Mouse (Mus musculus) lung, postnatal 25 days (tissue): ENCODE measurements around the gene Dph2.
A peak's percentile ranks its signal among the peaks of the same experiment; 100 is the strongest.

Source experiments
- DNase-seq: peaks from one replicate; pipeline ENCODE4 v3.0.0; 2022; ENCODE audit warnings: low spot score

The Dph2 gene

DNA sequence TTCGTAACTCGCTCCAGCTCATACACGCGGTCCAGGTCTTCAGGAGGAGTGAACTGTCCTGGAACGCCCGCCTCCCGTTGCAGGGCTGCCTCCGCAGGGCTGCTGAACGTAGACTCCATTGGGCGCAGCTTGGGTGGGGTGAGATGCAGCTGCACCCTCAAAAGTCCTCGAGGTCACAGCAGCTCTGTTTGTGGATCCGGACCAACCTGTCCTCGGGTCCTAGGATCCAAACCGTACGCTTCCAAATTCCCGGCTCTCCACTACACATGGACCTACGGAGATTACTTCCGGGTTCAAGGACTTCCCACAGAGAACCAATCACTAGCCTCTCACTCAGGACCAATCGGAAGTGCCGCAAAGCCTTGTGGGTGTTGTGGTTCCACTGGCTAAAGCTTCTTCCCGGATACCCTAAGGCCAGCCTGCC lies at the start of gene Dph2:
Gene Dph2 (minus strand): TSS at position 295 of the 424 bp plus-strand sequence.
- peak; percentile 93 for DNase-seq

DNA sequence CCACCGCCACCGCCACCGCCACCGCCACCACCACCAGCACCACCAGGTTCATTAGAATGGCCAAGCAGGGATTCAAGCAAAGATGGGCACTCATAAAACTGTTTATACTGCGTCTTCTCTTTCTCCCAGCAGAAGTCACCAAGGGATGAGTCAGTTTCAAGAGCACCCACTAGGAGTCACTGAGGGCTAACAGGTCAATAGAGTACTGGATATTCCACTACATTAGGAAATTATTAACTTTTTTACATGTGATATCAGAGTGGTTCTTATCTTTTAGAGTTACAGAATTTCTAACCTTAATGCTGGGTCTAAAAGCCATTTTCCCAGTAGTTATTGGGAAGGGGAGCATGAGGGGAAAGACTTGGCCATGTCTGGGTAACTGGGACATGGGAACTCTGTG lies 45.1 kb upstream of the Dph2 start:
- DNase-seq, result no peak

DNA sequence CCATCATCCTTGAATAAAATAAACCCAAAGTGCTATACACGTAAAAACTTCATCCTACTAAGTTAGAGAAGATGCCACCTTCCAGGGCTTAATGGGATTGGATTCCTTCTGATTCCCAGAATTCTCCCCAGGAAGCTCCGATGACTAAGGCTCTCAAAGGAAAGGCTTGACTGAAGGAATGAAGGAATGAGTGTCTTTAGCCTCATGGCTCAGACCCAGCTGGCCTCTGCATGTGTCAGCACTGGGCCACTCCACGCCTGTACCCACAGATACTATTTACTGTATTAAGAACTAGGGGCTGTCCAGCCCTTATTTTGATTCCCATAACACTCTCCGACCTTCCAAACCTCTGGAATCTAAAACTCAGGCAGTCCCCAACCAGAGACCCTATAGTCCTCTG lies 42.2 kb upstream of the Dph2 start:
- DNase-seq, result no peak

DNA sequence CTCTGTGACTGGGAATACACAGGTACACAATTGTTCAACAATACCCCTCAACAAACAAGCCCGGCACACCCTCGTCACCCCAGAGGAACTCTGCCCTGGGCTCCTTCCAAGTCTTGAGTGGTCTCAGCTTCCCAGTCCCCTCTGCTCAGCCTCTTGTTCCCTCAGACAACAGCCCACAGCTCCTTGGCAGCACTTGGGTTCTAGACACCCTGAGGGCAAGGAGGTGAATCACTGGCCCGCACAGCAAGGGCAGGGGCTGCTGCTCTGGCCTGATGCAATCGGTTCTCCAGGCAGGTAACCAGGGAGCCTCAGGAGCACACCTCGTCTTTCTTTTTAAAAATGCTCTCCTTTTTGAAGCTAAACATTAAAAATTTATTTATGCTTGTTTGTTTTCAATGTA lies 41.4 kb upstream of the Dph2 start:
- DNase-seq, result peak; percentile 41

GRCm38 (mm10) chr4:117929391-117929881 lies 37.6 kb upstream of the Dph2 start, which contains the start of gene Artn:
TSS of gene Artn (minus strand) at chr4:117929763.
- DNase-seq, result peak; percentile 51

- DNase-seq, result peak; percentile 58
Observed at GRCm38 (mm10) chr4:117928699-117929241, 36.9 kb upstream of the Dph2 start.

- no peak for DNase-seq
Observed at GRCm38 (mm10) chr4:117928234-117928633, 36.4 kb upstream of the Dph2 start.

GRCm38 (mm10) chr4:117926545-117927482 lies 35.0 kb upstream of the Dph2 start:
- DNase-seq, result no peak

DNA sequence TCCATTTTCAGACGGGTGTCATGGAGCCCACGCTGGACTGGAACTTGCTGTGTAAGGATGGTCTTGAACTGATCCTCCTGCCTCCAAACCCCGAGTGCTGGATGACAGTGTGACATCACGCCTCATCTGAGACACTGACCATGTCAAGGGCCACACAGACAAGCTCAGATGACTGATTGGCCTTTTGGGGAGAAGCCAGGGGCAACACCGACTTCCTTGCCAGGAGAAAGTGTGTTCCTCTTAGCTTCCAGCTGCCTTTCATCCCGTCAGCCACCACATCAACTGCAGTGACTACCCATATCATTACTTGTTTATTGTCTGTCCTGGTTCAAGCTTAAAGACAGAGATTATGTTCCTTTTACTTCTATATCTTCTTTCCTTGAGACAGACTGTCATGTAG lies 33.1 kb upstream of the Dph2 start:
- no peak for DNase-seq

DNA sequence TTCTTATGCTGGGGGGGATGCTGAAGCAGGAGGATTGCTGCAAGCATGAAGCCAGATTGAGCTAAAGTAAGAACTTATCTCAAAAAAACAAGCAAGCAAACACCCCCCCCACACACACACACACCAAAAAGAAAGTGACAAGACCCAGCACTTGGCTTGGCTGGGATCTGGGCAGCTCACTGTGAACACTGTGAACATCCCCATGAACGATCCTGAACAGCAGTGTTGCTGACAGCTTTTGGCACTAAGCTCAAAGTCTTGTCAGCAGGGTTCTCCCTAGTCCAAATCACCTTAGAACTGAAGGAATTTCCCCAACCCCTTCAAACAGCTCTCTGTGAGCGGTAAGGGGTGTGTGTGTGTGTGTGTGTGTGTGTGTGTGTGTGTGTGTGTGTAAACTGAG lies 31.6 kb upstream of the Dph2 start:
- DNase-seq, result no peak

DNA sequence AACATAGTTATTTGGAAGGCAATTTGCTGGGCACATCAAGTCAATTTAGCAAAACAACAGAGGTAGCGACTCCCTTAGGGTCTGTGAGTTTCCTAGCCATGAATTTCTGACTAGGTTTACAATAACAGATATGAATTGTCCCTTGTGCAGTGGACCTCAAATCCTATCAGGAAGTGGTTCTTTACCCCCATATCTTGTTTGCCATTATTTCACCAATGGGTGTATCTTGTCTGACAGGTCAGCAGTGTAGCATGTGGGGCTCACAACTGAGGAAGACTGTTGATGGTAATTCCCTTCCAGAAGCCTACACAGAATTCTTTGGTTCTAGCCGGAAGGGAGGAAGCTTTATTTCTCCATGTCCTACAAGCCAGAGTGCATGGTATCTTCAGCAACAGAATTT lies 29.5 kb upstream of the Dph2 start:
- DNase-seq, result no peak

DNA sequence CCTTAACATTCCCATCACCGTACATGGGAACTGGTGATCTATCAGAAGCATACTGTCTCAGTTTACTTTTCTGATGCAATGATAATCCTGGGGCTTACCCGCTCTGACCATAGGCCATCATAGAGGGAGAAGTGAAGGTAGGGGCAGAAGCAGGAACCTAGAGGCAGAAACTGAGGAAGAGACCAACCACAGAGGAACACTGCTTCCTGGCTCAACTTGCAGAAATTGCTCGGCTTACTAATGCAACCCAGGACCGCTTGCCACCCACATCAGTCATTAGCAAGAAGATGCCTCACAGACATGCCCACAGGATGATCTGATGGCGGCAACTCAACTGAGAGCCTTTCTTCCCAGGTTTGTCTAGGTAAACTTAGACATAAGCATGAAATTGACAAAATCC lies 26.9 kb upstream of the Dph2 start:
- no peak for DNase-seq

GRCm38 (mm10) chr4:117918261-117918660 lies 26.4 kb upstream of the Dph2 start:
- no peak for DNase-seq

- DNase-seq, result no peak
Observed at GRCm38 (mm10) chr4:117917847-117918246, 26.0 kb upstream of the Dph2 start.

- DNase-seq, result no peak
Observed at GRCm38 (mm10) chr4:117917402-117917801, 25.6 kb upstream of the Dph2 start.

- no peak for DNase-seq
Observed at GRCm38 (mm10) chr4:117916386-117916785, 24.6 kb upstream of the Dph2 start.

DNA sequence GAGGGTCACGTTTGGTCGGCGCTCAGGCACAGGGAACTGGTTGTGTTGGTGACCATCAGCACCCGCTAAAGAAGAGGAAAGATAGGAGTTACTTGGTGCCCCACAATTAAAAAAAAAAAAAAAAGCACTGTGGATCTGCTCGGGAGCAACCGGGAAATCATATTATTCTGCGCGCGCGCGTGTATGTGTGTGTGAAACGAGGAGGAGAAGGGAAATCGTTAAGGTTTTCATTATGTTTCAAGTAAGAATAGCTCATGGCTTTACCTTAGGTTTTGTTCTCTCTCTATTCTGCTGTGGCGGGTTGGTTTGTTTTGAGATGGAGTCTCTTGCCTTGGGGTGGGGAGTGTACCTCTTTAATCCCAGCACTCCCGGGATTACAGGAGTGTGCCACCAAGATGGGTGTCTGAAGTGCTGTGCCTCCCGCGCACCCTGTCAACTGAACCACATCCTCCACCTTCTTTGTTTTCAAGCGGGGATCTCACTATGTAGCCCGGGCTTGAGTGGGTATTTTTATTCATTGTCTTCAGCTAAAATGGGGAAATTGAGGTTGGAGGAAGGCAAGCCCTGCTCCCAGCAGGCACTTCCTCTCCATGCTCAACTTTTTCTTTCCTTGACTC lies 23.8 kb upstream of the Dph2 start:
- DNase-seq, result no peak

- DNase-seq, result peak; percentile 93
Observed at GRCm38 (mm10) chr4:117914591-117915442, 23.0 kb upstream of the Dph2 start, which contains the start of gene Ipo13. TSS of gene Ipo13 (minus strand) at chr4:117914999.

GRCm38 (mm10) chr4:117914031-117914430 lies 22.2 kb upstream of the Dph2 start:
- no peak for DNase-seq

DNA sequence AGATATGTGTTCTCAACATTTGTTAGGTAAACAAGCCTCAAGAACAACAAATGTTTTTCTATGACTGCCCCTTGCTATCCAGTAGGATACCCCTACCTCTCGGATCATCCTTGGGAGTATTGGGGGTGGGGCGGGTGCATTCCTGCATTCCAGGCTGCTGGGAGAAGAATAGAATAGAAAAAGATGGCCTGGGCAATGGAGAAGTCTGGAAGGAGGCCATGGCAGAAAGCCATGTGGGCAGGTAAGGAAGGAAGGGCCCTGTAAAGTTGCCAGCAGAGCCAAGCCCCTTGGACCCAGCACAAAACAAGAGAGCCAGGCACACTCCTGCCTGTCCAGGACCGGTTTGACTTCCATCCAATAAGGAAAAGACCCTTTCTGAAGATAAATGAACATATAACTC lies 21.6 kb upstream of the Dph2 start:
- DNase-seq, result peak; percentile 69

DNA sequence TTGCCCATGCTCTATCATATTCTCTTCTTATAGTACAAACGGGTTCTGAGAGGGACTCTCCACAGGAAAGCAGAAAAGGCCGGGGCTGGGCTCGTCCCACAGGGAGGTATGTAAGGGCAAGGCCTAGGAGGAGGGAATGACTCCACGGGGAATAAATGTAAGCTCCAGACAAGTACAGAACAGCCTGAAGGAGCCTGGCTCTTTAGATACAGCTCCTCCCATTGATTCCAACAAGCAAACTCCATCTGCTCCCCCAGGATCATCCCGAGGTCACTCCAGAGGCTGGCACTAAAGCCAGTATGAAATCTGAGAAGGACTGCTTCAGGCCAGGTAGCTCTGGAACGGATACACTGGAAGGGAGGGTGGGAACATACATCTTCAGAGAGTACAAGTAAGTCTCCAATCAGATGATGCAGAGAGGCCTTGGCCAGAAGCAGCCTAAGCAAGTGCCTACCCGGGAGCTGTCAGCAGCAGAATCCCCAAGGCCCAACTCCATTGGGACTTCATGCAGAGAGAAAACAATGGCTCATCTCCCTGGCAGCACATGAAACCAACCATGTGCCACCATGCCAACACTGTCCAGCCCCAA lies 20.9 kb upstream of the Dph2 start:
- DNase-seq, result no peak
